Mouse (Mus musculus) hindbrain, embryonic 15.5 days (tissue): ENCODE measurements around the gene Hid1. TPM values are rescaled to one million over a fixed set of nuclear protein-coding genes. Genes with fewer than 3 reads are reported as not detected.

ENCODE experiments used
- ATAC-seq: fragments of 200-750 bp; cut with Nextera tagmentation; 2 replicates; pipeline ENCODE4 v1.8.0; 2017; ENCODE audit warnings: low read depth, moderate number of reproducible peaks, moderate TSS enrichment; ENCODE audit not compliant: low FRiP score
- H3K27ac ChIP-seq: fragments of 300-500 bp; sonication (generic); replicated peaks from 2 replicates; pipeline ENCODE4 v1.5.1; 2015; ENCODE audit warnings: mild to moderate bottlenecking, inconsistent platforms
- H3K27me3 ChIP-seq: fragments of 300-500 bp; sonication (generic); 2 replicates; pipeline ENCODE4 v1.6.1; 2015; ENCODE audit warnings: control low read depth, inconsistent platforms
- H3K36me3 ChIP-seq: fragments of 300-500 bp; sonication (generic); 2 replicates; pipeline ENCODE4 v1.6.1; 2015; ENCODE audit warnings: control low read depth, inconsistent platforms
- H3K4me1 ChIP-seq: fragments of 300-500 bp; sonication (generic); replicated peaks from 2 replicates; pipeline ENCODE4 v1.6.1; 2015; ENCODE audit warnings: control low read depth, inconsistent platforms
- H3K4me2 ChIP-seq: fragments of 300-500 bp; sonication (generic); 2 replicates; pipeline ENCODE4 v1.6.1; 2015; ENCODE audit warnings: moderate library complexity, mild to moderate bottlenecking, inconsistent platforms
- H3K4me3 ChIP-seq: fragments of 300-500 bp; sonication (generic); 2 replicates; pipeline ENCODE4 v1.5.1; 2015; ENCODE audit warnings: mild to moderate bottlenecking, inconsistent platforms
- H3K9ac ChIP-seq: fragments of 300-500 bp; sonication (generic); 2 replicates; pipeline ENCODE4 v1.6.1; 2015; ENCODE audit warnings: inconsistent platforms
- H3K9me3 ChIP-seq: fragments of 300-500 bp; sonication (generic); 2 replicates; pipeline ENCODE4 v1.6.1; 2016; ENCODE audit warnings: control low read depth, inconsistent platforms
- WGBS: fragments of 180-500 bp; shearing (Covaris S2); methylation state at CpG from one replicate; pipeline ENCODE4 v1.1.7; 2015; 5-methylcytosine and 5-hydroxymethylcytosine counted together
- polyA plus RNA-seq: library from polyadenylated mRNA; unstranded; fragments of >200 nt; fragmentation: Nextera tagmentation; extraction: Ambion mirVana; gene quantifications from 2 replicates; pipeline ENCODE4 v1.2.1, GENCODE M21; 2015

Hid1 gene
- polyA plus RNA-seq, 1 experiment from 2014 or later: 62.4 TPM

GRCm38 (mm10) chr11:115329339-115329738 lies 38.2 kb downstream of the Hid1 start:
- peaks cover 8% of the 10 kb centered on the region for H3K27me3 ChIP-seq
- 70% methylated on average over 15 of the region's 15 CpGs for WGBS
- ATAC-seq: no peak

DNA sequence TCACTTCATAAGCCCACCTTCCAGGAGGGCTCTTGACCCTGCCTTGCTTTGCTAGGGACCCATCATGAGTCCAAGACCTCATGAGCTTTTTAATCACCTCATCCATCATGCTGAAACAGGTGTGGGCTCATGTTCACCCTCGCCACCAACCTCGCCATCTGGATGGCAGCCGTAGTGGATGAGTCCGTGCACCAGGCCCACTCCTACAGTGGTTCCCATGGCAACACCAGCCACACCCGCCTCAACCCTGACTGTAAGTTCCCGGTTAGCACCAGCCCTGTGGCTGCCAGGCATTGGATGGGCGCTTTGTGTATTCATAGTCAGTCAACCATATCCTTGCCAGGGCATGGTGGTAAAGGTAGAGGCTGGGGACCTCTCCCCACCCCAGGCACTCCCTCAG lies 40.8 kb downstream of the Hid1 start:
- peaks cover 32% of the 10 kb centered on the region for H3K27me3 ChIP-seq
- ATAC-seq: no peak
- WGBS: 59% methylated on average over 7 of the region's 7 CpGs

More at GRCm38 (mm10) chr11:115329339-115329738, 38.2 kb downstream of the Hid1 start:
- Histone ChIP-seq H3K36me3 (no peaks in the 10 kb centered on the region), H3K9ac (no peak overlapping the region), H3K4me3 (no peak overlapping the region), H3K4me2 (no peak overlapping the region), H3K27ac (no peak overlapping the region), H3K4me1 (peaks cover 1% of the 10 kb centered on the region), H3K9me3 (no peaks in the 10 kb centered on the region)

GRCm38 (mm10) chr11:115323354-115323753 lies 44.2 kb downstream of the Hid1 start:
- no peaks in the 10 kb centered on the region for H3K9me3 ChIP-seq
- no peak overlapping the region for H3K27ac ChIP-seq
- peak overlapping the region; percentile 28; the same call in 1 of the 2 replicates for H3K4me2 ChIP-seq
- no peak for ATAC-seq
- H3K9ac ChIP-seq: no peak overlapping the region
- 18% methylated on average over 32 of the region's 32 CpGs for WGBS
- H3K27me3 ChIP-seq: peaks cover 65% of the 10 kb centered on the region
- peak overlapping the region; percentile 15; the same call in 1 of the 2 replicates for H3K4me3 ChIP-seq
- peaks cover 28% of the 10 kb centered on the region for H3K4me1 ChIP-seq
- H3K36me3 ChIP-seq: no peaks in the 10 kb centered on the region

More for the DNA sequence above, 40.8 kb downstream of the Hid1 start:
- H3K4me3 ChIP-seq: no peak overlapping the region
- H3K9me3 ChIP-seq: no peaks in the 10 kb centered on the region
- peaks cover 16% of the 10 kb centered on the region for H3K4me1 ChIP-seq
- no peak overlapping the region for H3K27ac ChIP-seq
- H3K9ac ChIP-seq: no peak overlapping the region
- no peaks in the 10 kb centered on the region for H3K36me3 ChIP-seq
- H3K4me2 ChIP-seq: no peak overlapping the region

DNA sequence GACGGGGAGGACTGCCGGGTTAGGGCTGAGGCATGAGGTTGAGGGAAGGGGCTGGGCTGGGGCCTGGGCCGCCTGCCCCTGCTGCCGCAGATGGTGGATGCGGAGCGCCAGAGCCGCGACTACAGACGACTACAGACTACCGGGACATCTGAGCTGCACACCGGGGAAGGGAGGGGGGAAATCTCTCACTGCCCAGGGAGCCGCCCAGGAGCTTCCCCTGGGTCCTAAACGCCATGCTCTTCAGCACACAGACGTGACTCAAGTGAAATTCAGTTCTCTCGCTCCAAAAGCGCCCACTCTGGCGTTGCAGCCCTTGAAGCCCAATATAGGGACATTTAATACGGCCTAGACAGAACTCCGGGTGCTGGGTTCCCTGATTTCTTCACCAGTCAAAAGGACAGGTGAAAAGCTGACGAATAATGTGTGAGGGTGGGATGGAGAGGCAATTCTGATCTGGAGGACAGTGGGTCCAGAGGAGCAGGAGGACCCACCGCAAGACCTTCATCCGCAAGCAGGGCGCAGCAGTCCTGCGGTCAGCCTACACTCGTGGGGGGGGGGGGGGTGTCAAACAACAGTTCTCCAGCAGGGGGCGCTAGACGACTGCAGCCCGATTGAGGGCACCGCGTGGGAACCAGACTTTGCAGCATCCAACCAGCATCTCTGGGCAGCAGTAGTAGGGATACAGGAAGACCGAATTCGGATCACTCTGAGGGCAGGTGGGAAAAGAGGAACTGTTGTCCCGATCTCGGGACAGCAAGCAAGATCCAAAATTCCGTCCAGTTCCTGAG lies 45.5 kb downstream of the Hid1 start, which contains the start of gene Ush1g:
Ush1g (minus strand) TSS at position 136 of the 788 bp plus-strand sequence.
- H3K4me2 ChIP-seq: peak within 1 kb of the TSS; percentile 38
- peak within 1 kb of the TSS; percentile 20 for H3K4me3 ChIP-seq
- ATAC-seq: peak; percentile 37; the same call in 1 of the 2 replicates
- H3K9me3 ChIP-seq: no peaks in the 10 kb centered on the region
- peaks cover 34% of the 10 kb centered on the region for H3K4me1 ChIP-seq
- H3K36me3 ChIP-seq: no peaks in the 10 kb centered on the region
- WGBS: 3% methylated on average over 35 of the region's 35 CpGs
- peaks cover 78% of the 10 kb centered on the region for H3K27me3 ChIP-seq
- H3K27ac ChIP-seq: no peak within 1 kb of the TSS
- H3K9ac ChIP-seq: peak within 1 kb of the TSS; percentile 8; the same call in 1 of the 2 replicates

- no peak overlapping the region for H3K9ac ChIP-seq
- no peaks in the 10 kb centered on the region for H3K36me3 ChIP-seq
- no peak overlapping the region for H3K27ac ChIP-seq
- no peak for ATAC-seq
- H3K4me2 ChIP-seq: no peak overlapping the region
- H3K4me1 ChIP-seq: peaks cover 34% of the 10 kb centered on the region
- WGBS: 6% methylated on average over 18 of the region's 18 CpGs
- H3K4me3 ChIP-seq: no peak overlapping the region
- H3K9me3 ChIP-seq: no peaks in the 10 kb centered on the region
- peaks cover 99% of the 10 kb centered on the region for H3K27me3 ChIP-seq
These were observed 47.7 kb downstream of the Hid1 start for GRCm38 (mm10) chr11:115319704-115320383.

DNA sequence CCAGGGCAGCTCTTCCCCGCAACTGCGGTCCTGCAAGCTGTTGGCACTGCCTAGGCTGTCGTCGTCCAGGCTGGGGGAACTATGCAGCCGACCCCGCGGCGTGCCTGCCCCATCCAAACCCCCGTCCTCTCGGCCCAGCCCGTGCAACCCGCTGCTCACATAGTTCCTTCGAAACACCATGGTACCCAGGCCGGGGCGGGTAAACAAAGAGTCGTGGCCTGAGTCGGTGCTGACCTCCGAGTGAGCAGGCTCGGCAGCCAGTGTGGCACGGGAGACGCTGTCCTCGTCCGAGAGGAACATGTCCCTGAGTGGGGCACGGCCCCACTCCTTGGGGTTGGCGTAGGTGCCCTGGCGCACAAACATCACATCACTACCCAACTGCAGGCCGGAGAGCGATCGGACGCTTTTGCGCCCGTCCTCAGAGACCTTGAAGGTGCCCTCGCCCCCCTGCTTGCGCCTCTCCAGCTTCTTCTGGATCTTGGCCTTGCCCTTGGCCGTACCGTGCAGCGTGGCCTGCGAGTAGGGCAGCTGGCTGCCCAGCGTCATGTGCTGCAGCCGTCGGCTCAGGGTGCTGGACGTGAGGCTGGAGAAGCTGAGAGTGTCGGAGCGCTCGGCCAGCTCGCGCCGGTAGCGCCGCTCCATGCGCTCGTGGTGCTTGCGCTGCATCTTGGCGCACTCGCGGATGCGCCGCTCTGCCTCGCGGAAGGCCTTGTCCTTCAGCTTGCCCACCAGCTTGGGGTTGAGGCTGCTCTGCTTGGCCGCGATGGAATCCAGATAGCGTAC lies 49.1 kb downstream of the Hid1 start:
- no peak for ATAC-seq
- Histone ChIP-seq H3K4me1 (peaks cover 32% of the 10 kb centered on the region), H3K9ac (no peak overlapping the region), H3K4me3 (0 out of 2 replicates have a peak overlapping the region, but pooled peaks have one; percentile 4), H3K9me3 (no peaks in the 10 kb centered on the region), H3K27ac (no peak overlapping the region), H3K36me3 (no peaks in the 10 kb centered on the region), H3K4me2 (peak overlapping the region; percentile 21; the same call in 1 of the 2 replicates), H3K27me3 (peaks cover 94% of the 10 kb centered on the region)
- 4% methylated on average over 63 of the region's 63 CpGs for WGBS

DNA sequence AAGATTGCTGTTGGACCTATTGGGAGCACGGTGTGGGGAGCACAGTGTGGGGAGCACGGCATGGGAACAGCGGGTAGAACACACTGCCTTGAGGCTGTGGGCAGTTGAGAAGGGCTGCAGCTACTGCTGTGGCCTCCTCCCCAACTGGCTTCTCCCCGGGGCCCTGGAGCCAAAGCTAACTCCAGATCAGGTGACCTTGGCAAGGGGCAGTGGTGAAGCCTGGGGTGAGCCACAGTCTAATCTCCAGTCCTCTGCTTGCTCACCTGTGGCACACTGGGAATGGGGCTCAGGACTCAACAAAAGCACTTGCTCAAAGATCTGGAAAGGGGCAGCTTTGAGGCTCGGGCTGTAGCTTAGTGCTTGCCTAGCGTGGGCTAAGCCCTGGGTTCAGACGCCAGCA lies 50.4 kb downstream of the Hid1 start:
- no peaks in the 10 kb centered on the region for H3K9me3 ChIP-seq
- 63% methylated on average over 7 of the region's 7 CpGs for WGBS

DNA sequence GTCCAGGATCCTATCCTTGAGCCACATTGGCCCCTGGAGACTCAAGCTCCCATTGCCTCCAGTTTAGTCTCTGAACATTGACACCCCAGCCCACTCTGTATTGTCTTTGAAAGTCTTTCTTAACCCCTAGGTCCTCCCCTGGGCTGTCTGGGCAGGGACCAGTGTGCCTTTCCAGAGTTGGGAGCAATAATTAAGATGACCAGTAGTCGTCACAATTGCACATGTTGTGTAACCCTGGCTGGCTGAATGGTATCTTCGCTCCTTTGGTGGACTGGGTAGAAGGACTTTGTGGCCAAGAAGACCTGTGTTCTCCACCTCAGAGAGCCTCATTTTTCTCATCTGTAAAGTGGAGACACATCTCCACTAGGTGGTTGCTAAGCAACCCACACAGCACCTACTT lies 53.3 kb downstream of the Hid1 start:
- Histone ChIP-seq H3K9me3 (no peaks in the 10 kb centered on the region), H3K4me3 (no peak overlapping the region), H3K4me2 (no peak overlapping the region), H3K4me1 (peaks cover 11% of the 10 kb centered on the region), H3K27me3 (peaks cover 56% of the 10 kb centered on the region), H3K27ac (no peak overlapping the region), H3K36me3 (no peaks in the 10 kb centered on the region), H3K9ac (no peak overlapping the region)
- ATAC-seq: no peak
- 45% methylated on average over 2 of the region's 2 CpGs for WGBS

More for the DNA sequence above, 50.4 kb downstream of the Hid1 start:
- ATAC-seq: no peak
- peaks cover 86% of the 10 kb centered on the region for H3K27me3 ChIP-seq
- H3K4me2 ChIP-seq: no peak overlapping the region
- no peak overlapping the region for H3K9ac ChIP-seq
- peaks cover 23% of the 10 kb centered on the region for H3K4me1 ChIP-seq
- no peaks in the 10 kb centered on the region for H3K36me3 ChIP-seq
- H3K27ac ChIP-seq: no peak overlapping the region
- no peak overlapping the region for H3K4me3 ChIP-seq

DNA sequence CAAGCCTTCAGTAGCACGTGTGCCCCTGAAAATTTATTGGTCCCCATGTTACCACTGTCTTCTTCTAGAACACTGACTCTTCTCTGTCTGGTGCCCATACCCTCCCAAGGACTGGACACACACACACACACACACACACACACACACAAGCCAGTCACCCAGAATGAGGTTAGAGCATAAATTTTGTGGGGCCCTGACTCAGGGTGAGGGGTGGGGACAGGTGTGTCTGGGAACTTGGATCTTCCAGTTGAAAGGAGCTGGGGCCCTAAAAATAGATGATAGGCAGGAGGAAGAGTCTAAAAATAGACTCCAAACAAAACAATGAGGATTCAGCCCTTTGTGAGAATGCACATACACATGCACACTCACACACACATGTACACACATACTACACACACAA lies 58.8 kb downstream of the Hid1 start:
- Histone ChIP-seq H3K4me1 (no peaks in the 10 kb centered on the region), H3K9me3 (no peaks in the 10 kb centered on the region), H3K9ac (no peak overlapping the region), H3K4me2 (no peak overlapping the region), H3K27me3 (peaks cover 4% of the 10 kb centered on the region; the same call in 1 of the 2 replicates), H3K4me3 (no peak overlapping the region), H3K27ac (no peak overlapping the region), H3K36me3 (no peaks in the 10 kb centered on the region)
- ATAC-seq: no peak
- WGBS: 65% methylated on average over 1 of the region's 1 CpGs

GRCm38 (mm10) chr11:115306863-115307262 lies 60.7 kb downstream of the Hid1 start, which contains the start of gene Otop2:
Gene Otop2, plus strand, starts transcription at chr11:115307163.
- H3K9me3 ChIP-seq: no peaks in the 10 kb centered on the region
- H3K36me3 ChIP-seq: no peaks in the 10 kb centered on the region
- H3K27ac ChIP-seq: no peak within 1 kb of the TSS
- no peaks in the 10 kb centered on the region for H3K4me1 ChIP-seq
- WGBS: 10% methylated on average over 8 of the region's 8 CpGs
- H3K4me2 ChIP-seq: no peak within 1 kb of the TSS
- H3K9ac ChIP-seq: no peak within 1 kb of the TSS
- no peak within 1 kb of the TSS for H3K4me3 ChIP-seq
- no peaks in the 10 kb centered on the region for H3K27me3 ChIP-seq
- ATAC-seq: no peak

- no peak overlapping the region for H3K9ac ChIP-seq
- WGBS: 83% methylated on average over 8 of the region's 8 CpGs
- no peak overlapping the region for H3K4me2 ChIP-seq
- no peaks in the 10 kb centered on the region for H3K36me3 ChIP-seq
- H3K27me3 ChIP-seq: no peaks in the 10 kb centered on the region
- no peak overlapping the region for H3K27ac ChIP-seq
- H3K4me1 ChIP-seq: no peaks in the 10 kb centered on the region
- no peaks in the 10 kb centered on the region for H3K9me3 ChIP-seq
- H3K4me3 ChIP-seq: no peak overlapping the region
- no peak for ATAC-seq
These were observed 64.4 kb downstream of the Hid1 start for GRCm38 (mm10) chr11:115303167-115303566.
